Mouse (Mus musculus) cortical plate, adult 2 months (tissue): ENCODE measurements at regions not wholly inside any gene's neighbourhood (a gene's known extent, or its start where the extent isn't known, plus 50 kb on each side); places are given as distances from the start of the nearest gene placed in this dataset.

Experiments used
- CTCF ChIP-seq: fragments of 200-500 bp; IDR thresholded peaks from 2 replicates; pipeline ENCODE4 v1.5.1; 2011; ENCODE audit warnings: mild to moderate bottlenecking, control low read depth, low read length; ENCODE audit not compliant: insufficient read depth; ENCODE audit errors: extremely low read depth
- POLR2A ChIP-seq: fragments of 200-500 bp; IDR thresholded peaks from 2 replicates; pipeline ENCODE4 v1.6.1; 2011; ENCODE audit warnings: mild to moderate bottlenecking, low read length, control low read depth; ENCODE audit not compliant: insufficient read depth; ENCODE audit errors: extremely low read depth

DNA sequence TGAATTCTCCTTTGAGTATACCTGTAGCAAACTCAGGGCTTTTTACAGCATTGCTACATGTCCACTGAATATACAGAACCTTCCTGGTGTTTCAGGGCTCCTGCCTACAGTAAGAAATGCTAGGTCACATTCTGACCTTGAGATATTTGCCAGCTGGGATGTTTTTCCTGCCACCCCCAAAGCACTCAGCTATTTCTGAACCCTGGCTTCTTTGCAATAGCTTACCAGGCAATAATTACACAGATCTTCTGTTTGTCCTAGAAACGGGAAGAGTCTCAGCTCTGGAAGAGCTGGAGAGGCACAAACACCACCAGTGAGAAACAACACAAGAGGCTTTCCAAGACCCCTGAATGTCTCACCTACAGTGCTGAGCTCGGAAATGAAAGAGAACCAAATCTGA lies 366.7 kb downstream of the Wdr72 start:
- no peak for TF ChIP-seq CTCF
- no peak for TF ChIP-seq POLR2A
